Mouse (Mus musculus) G1E (cell line): ENCODE data around the gene Nf2.

Experiments
- CTCF ChIP-seq: IDR thresholded peaks from 2 replicates; pipeline ENCODE4 v1.5.1; 2012; ENCODE audit warnings: low read depth, low read length, inconsistent platforms, mixed read lengths
- GATA1 ChIP-seq: IDR thresholded peaks from 2 replicates; pipeline ENCODE4 v1.6.1; 2012; ENCODE audit warnings: borderline replicate concordance, low read length, inconsistent platforms, mixed read lengths
- GATA2 ChIP-seq: IDR thresholded peaks from 2 replicates; pipeline ENCODE4 v1.6.1; 2012; ENCODE audit warnings: low read depth, low read length, inconsistent platforms, borderline replicate concordance
- POLR2AphosphoS5 ChIP-seq: IDR thresholded peaks from 2 replicates; pipeline ENCODE4 v1.6.1; 2012; ENCODE audit warnings: low read depth, low read length, inconsistent platforms; ENCODE audit not compliant: insufficient replicate concordance
- TAL1 ChIP-seq: conservative IDR thresholded peaks from 2 replicates; pipeline ENCODE4 v1.6.1; 2012; ENCODE audit warnings: low read depth, low read length, inconsistent platforms, mixed read lengths

GRCm38 (mm10) chr11:4760438-4760837 lies 88.9 kb downstream of the Nf2 start:
- TF ChIP-seq CTCF (no peak), GATA1 (no peak), TAL1 (no peak), GATA2 (no peak), POLR2AphosphoS5 (no peak)
